8 mouse cellular contexts compared by ENCODE assay signal in the genomic region with DNA sequence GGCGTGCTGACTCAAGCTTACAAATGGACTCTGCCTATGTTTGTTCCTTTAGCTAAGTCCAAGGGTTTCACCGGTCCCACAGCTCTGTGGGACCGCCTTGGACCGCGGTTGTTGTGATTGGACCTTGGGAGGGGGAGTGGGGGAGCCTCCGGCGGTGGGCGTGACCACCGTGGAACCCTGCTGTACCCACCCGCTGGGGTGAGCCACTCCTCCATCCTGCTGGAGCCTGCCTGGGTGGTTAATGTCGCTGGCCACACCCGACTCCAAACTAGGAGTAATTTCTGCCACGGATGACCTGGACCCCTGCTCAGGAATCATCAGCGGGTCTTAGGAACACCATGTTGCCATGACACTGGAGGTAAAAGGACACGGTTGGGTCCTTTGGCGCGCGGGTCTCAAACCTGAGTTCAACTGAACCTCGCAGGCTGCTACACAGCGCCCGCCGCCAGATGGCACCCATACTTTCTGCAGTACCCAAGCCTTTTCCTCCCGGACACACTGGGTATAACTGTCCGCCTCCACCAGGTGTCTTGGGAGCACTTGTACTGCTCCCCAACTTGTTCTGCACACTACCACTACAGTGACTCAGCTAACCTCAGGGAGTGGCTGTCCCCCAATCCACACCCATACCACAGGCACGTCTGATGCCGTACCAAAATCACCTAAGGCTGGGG. TPM values are rescaled to one million over a fixed set of nuclear protein-coding genes. Genes with fewer than 3 reads are reported as not detected.
DNase-seq lines count a peak whose midpoint lies in the region; ATAC-seq and TF ChIP-seq lines count a peak whose summit lies in the region.

No protein-coding gene starts in this region.

- 0 out of 2 replicates have a peak, but pooled peaks cover 3% of the 10 kb centered on the region for H3K36me3 ChIP-seq in heart, embryonic 15.5 days
- peaks cover 5% of the 10 kb centered on the region; the same call in 1 of the 2 replicates for H3K36me3 ChIP-seq in liver, postnatal 0 days (replicated peaks; ENCODE audit: insufficient read depth, low read length)
- peaks cover 12% of the 10 kb centered on the region for H3K36me3 ChIP-seq in neural tube, embryonic 15.5 days

- peak overlapping the region; percentile 45 for H3K9ac ChIP-seq in heart, embryonic 15.5 days
- H3K9ac ChIP-seq in liver, postnatal 0 days (replicated peaks), result peak overlapping the region; percentile 64
- peak overlapping the region; percentile 46 for H3K9ac ChIP-seq in neural tube, embryonic 15.5 days (replicated peaks)

- ATAC-seq in CD4-positive, CD25-positive, alpha-beta regulatory T cell, adult 4 months, result peak; percentile 96
- ATAC-seq in erythroid progenitor cell, adult 5-6 weeks (replicated peaks; ENCODE audit: low FRiP score, poor library complexity, severe bottlenecking), result peak; percentile 96
- ATAC-seq in heart, embryonic 15.5 days (replicated peaks; ENCODE audit: insufficient number of reproducible peaks, insufficient read depth, low FRiP score, low read depth), result peak; percentile 77
- peak; percentile 95 for ATAC-seq in liver, postnatal 0 days
- peak; percentile 79 for ATAC-seq in neural tube, embryonic 15.5 days (ENCODE audit: low FRiP score)

- peak overlapping the region; percentile 86 for H3K4me2 ChIP-seq in heart, embryonic 15.5 days
- H3K4me2 ChIP-seq in liver, postnatal 0 days (ENCODE audit: low read depth, low read length), result peak overlapping the region; percentile 91
- peak overlapping the region; percentile 73 for H3K4me2 ChIP-seq in neural tube, embryonic 15.5 days

- H3K4me1 ChIP-seq in brown adipose tissue, adult 24 weeks (ENCODE audit: control insufficient read depth, insufficient read depth, insufficient read length, low read length), result no peaks in the 10 kb centered on the region
- H3K4me1 ChIP-seq in heart, embryonic 15.5 days (replicated peaks), result peaks cover 10% of the 10 kb centered on the region
- H3K4me1 ChIP-seq in liver, postnatal 0 days (ENCODE audit: insufficient read depth), result peaks cover 25% of the 10 kb centered on the region
- H3K4me1 ChIP-seq in neural tube, embryonic 15.5 days, result peaks cover 9% of the 10 kb centered on the region

- TF ChIP-seq EP300 in liver, postnatal 0 days (IDR thresholded peaks at IDR 0.05; ENCODE audit: low read depth), result no peak; the same call in 1 of the 2 replicates

- H3K4me3 ChIP-seq in brown adipose tissue, adult 24 weeks (ENCODE audit: insufficient read depth, low read depth, low read length), result peak overlapping the region; percentile 44
- peak overlapping the region; percentile 50 for H3K4me3 ChIP-seq in heart, embryonic 15.5 days
- H3K4me3 ChIP-seq in liver, postnatal 0 days (ENCODE audit: low read depth, low read length), result peak overlapping the region; percentile 53
- peak overlapping the region; percentile 36 for H3K4me3 ChIP-seq in neural tube, embryonic 15.5 days (replicated peaks)

- H3K9me3 ChIP-seq in heart, embryonic 15.5 days (replicated peaks), result no peaks in the 10 kb centered on the region
- no peaks in the 10 kb centered on the region for H3K9me3 ChIP-seq in liver, postnatal 0 days (ENCODE audit: low read length)
- no peaks in the 10 kb centered on the region for H3K9me3 ChIP-seq in neural tube, embryonic 15.5 days (replicated peaks)

- peak; percentile 90 for DNase-seq in kidney, postnatal 14 days
- peak; percentile 91 for DNase-seq in liver, postnatal 0 days
- peak; percentile 88 for DNase-seq in testis, postnatal 10 days (ENCODE audit: low spot score)

- no peaks in the 10 kb centered on the region for H3K27me3 ChIP-seq in heart, embryonic 15.5 days
- no peaks in the 10 kb centered on the region for H3K27me3 ChIP-seq in liver, postnatal 0 days (ENCODE audit: insufficient read depth, low read length)
- H3K27me3 ChIP-seq in neural tube, embryonic 15.5 days (replicated peaks), result no peaks in the 10 kb centered on the region

- TF ChIP-seq CTCF in liver, postnatal 0 days (IDR thresholded peaks at IDR 0.05; ENCODE audit: low read depth), result peak; percentile 98

- H3K27ac ChIP-seq in brown adipose tissue, adult 24 weeks (replicated peaks; ENCODE audit: low read depth, low read length), result no peak overlapping the region
- no peak overlapping the region for H3K27ac ChIP-seq in heart, embryonic 15.5 days
- peak overlapping the region; percentile 82 for H3K27ac ChIP-seq in liver, postnatal 0 days (ENCODE audit: low read depth)
- no peak overlapping the region for H3K27ac ChIP-seq in neural tube, embryonic 15.5 days (replicated peaks)

- WGBS in heart, embryonic 15.5 days, result 1% methylated on average over 26 of the region's 26 CpGs
- under 1% methylated on average over 26 of the region's 26 CpGs for WGBS in liver, postnatal 0 days (ENCODE audit: insufficient replicate concordance)
- under 1% methylated on average over 26 of the region's 26 CpGs for WGBS in neural tube, embryonic 15.5 days

RNA-seq across cellular contexts. Expression of gene Pdpk1, which starts 1.3 kb away (rescaled TPM):
- polyA plus RNA-seq in CD4-positive, CD25-positive, alpha-beta regulatory T cell, adult 4 months (2017; shearing (Covaris generic)), result 10 to 100 TPM; 30.4 to 37.6 TPM
- polyA plus RNA-seq in brown adipose tissue, adult 24 weeks (2012; ENCODE audit: insufficient read depth, insufficient read length, missing spikeins), result 23.9 and 24.3 TPM in 2 replicates
- total RNA-seq in erythroid progenitor cell, adult 5-6 weeks (2015; ENCODE audit: low replicate concordance), result 83.6 and 88.0 TPM in 2 replicates
- 74.5 and 76.8 TPM in 2 replicates for total RNA-seq in erythroid progenitor cell, adult 5-6 weeks (2017; ENCODE audit: low replicate concordance)
- polyA plus RNA-seq in heart, embryonic 15.5 days (2015; fragmentation: Nextera tagmentation; extraction: Ambion mirVana), result 37.7 and 39.5 TPM in 2 replicates
- polyA plus RNA-seq in liver, postnatal 0 days (2015; fragmentation: Nextera tagmentation; extraction: Ambion mirVana), result 19.3 and 20.5 TPM in 2 replicates
- 63.9 and 68.9 TPM in 2 replicates for polyA plus RNA-seq in neural tube, embryonic 15.5 days (2015; fragmentation: Nextera tagmentation; extraction: Ambion mirVana)

RNA-seq across cellular contexts. Expression of gene Amdhd2, which starts 11.5 kb away (rescaled TPM):
- 10 to 100 TPM; 20.2 to 37.8 TPM for polyA plus RNA-seq in CD4-positive, CD25-positive, alpha-beta regulatory T cell, adult 4 months (2017; shearing (Covaris generic))
- polyA plus RNA-seq in brown adipose tissue, adult 24 weeks (2012; ENCODE audit: insufficient read depth, insufficient read length, missing spikeins), result 13.4 and 16.2 TPM in 2 replicates
- 10.5 and 20.5 TPM in 2 replicates for total RNA-seq in erythroid progenitor cell, adult 5-6 weeks (2015; ENCODE audit: low replicate concordance)
- 9.8 and 10.7 TPM in 2 replicates for total RNA-seq in erythroid progenitor cell, adult 5-6 weeks (2017; ENCODE audit: low replicate concordance)
- 20.6 and 28.8 TPM in 2 replicates for polyA plus RNA-seq in heart, embryonic 15.5 days (2015; fragmentation: Nextera tagmentation; extraction: Ambion mirVana)
- polyA plus RNA-seq in liver, postnatal 0 days (2015; fragmentation: Nextera tagmentation; extraction: Ambion mirVana), result 18.5 and 20.0 TPM in 2 replicates
- 35.7 and 37.8 TPM in 2 replicates for polyA plus RNA-seq in neural tube, embryonic 15.5 days (2015; fragmentation: Nextera tagmentation; extraction: Ambion mirVana)

RNA-seq across cellular contexts. Expression of gene Atp6v0c, which starts 17.5 kb away (rescaled TPM):
- 100 to 1,000 TPM; 213 to 271 TPM for polyA plus RNA-seq in CD4-positive, CD25-positive, alpha-beta regulatory T cell, adult 4 months (2017; shearing (Covaris generic))
- polyA plus RNA-seq in brown adipose tissue, adult 24 weeks (2012; ENCODE audit: insufficient read depth, insufficient read length, missing spikeins), result 241 and 250 TPM in 2 replicates
- total RNA-seq in erythroid progenitor cell, adult 5-6 weeks (2015; ENCODE audit: low replicate concordance), result 231 and 265 TPM in 2 replicates
- total RNA-seq in erythroid progenitor cell, adult 5-6 weeks (2017; ENCODE audit: low replicate concordance), result 83.8 and 103 TPM in 2 replicates
- polyA plus RNA-seq in heart, embryonic 15.5 days (2015; fragmentation: Nextera tagmentation; extraction: Ambion mirVana), result 447 and 510 TPM in 2 replicates
- 422 and 445 TPM in 2 replicates for polyA plus RNA-seq in liver, postnatal 0 days (2015; fragmentation: Nextera tagmentation; extraction: Ambion mirVana)
- 1,457 and 1,659 TPM in 2 replicates for polyA plus RNA-seq in neural tube, embryonic 15.5 days (2015; fragmentation: Nextera tagmentation; extraction: Ambion mirVana)

RNA-seq across cellular contexts. Expression of gene Tbc1d24, which starts 53.3 kb away (rescaled TPM):
- under 1 TPM; 0.47 to 0.62 TPM for polyA plus RNA-seq in CD4-positive, CD25-positive, alpha-beta regulatory T cell, adult 4 months (2017; shearing (Covaris generic))
- polyA plus RNA-seq in brown adipose tissue, adult 24 weeks (2012; ENCODE audit: insufficient read depth, insufficient read length, missing spikeins), result 2.7 and 7.0 TPM in 2 replicates
- total RNA-seq in erythroid progenitor cell, adult 5-6 weeks (2015; ENCODE audit: low replicate concordance), result 3.4 and 5.8 TPM in 2 replicates
- 2.6 and 2.7 TPM in 2 replicates for total RNA-seq in erythroid progenitor cell, adult 5-6 weeks (2017; ENCODE audit: low replicate concordance)
- polyA plus RNA-seq in heart, embryonic 15.5 days (2015; fragmentation: Nextera tagmentation; extraction: Ambion mirVana), result 3.6 and 3.8 TPM in 2 replicates
- 2.0 and 4.2 TPM in 2 replicates for polyA plus RNA-seq in liver, postnatal 0 days (2015; fragmentation: Nextera tagmentation; extraction: Ambion mirVana)
- 21.0 and 24.0 TPM in 2 replicates for polyA plus RNA-seq in neural tube, embryonic 15.5 days (2015; fragmentation: Nextera tagmentation; extraction: Ambion mirVana)

RNA-seq across cellular contexts. Expression of gene Ntn3, which starts 57.3 kb away (rescaled TPM):
- under 1 TPM in 1 of 2 experiments, not detected in 1; 0.07 TPM for polyA plus RNA-seq in CD4-positive, CD25-positive, alpha-beta regulatory T cell, adult 4 months (2017; shearing (Covaris generic))
- 0.52 and 1.6 TPM in 2 replicates for polyA plus RNA-seq in brown adipose tissue, adult 24 weeks (2012; ENCODE audit: insufficient read depth, insufficient read length, missing spikeins)
- total RNA-seq in erythroid progenitor cell, adult 5-6 weeks (2015; ENCODE audit: low replicate concordance), result not detected in 2 replicates
- not detected in 2 replicates for total RNA-seq in erythroid progenitor cell, adult 5-6 weeks (2017; ENCODE audit: low replicate concordance)
- 1.9 and 2.9 TPM in 2 replicates for polyA plus RNA-seq in heart, embryonic 15.5 days (2015; fragmentation: Nextera tagmentation; extraction: Ambion mirVana)
- polyA plus RNA-seq in liver, postnatal 0 days (2015; fragmentation: Nextera tagmentation; extraction: Ambion mirVana), result 0.37 and 0.45 TPM in 2 replicates
- 5.9 and 6.0 TPM in 2 replicates for polyA plus RNA-seq in neural tube, embryonic 15.5 days (2015; fragmentation: Nextera tagmentation; extraction: Ambion mirVana)
